Mouse (Mus musculus) stomach, postnatal 0 days (tissue): ENCODE data around the gene Nrxn3.

Experiments used
- CTCF ChIP-seq: IDR thresholded peaks from 2 replicates; pipeline ENCODE4 v1.5.1; 2016; ENCODE audit warnings: antibody characterized with exemption, low read depth, mild to moderate bottlenecking, moderate library complexity
- EP300 ChIP-seq: optimal IDR thresholded peaks from 2 replicates; pipeline ENCODE3; 2016; ENCODE audit warnings: antibody characterized with exemption

GRCm38 (mm10) chr12:89262261-89262660 lies 539.6 kb downstream of the Nrxn3 start:
- TF ChIP-seq CTCF (no peak), EP300 (no peak)
